Mouse (Mus musculus) urinary bladder, adult 2 months (tissue): ENCODE data around the gene Gnao1. TPM values are rescaled to one million over a fixed set of nuclear protein-coding genes. Genes with fewer than 3 reads are reported as not detected.

Experiments
- DNase-seq: peaks from one replicate; pipeline ENCODE4 v3.0.0; 2022; ENCODE audit warnings: low spot score
- polyA plus RNA-seq: library from polyadenylated mRNA; depleted of rRNA; stranded (reverse); fragments of >200 nt; gene quantifications from 2 replicates; pipeline ENCODE4 v1.2.3, GENCODE M21; 2012

The Gnao1 gene
- polyA plus RNA-seq, 1 experiment = 45.3 TPM

- no peak for DNase-seq
Observed at GRCm38 (mm10) chr8:93893556-93893955, 83.8 kb downstream of the Gnao1 start.

GRCm38 (mm10) chr8:93896841-93897551, 87.2 kb downstream of the Gnao1 start:
- DNase-seq = no peak

- no peak for DNase-seq
Observed at GRCm38 (mm10) chr8:93898570-93898969, 88.8 kb downstream of the Gnao1 start.

GRCm38 (mm10) chr8:93902040-93902439, 92.3 kb downstream of the Gnao1 start:
- DNase-seq = no peak

GRCm38 (mm10) chr8:93906961-93907360, 97.2 kb downstream of the Gnao1 start:
- DNase-seq = no peak

GRCm38 (mm10) chr8:93907987-93908441, 98.2 kb downstream of the Gnao1 start:
- no peak for DNase-seq

- DNase-seq = no peak
Observed at GRCm38 (mm10) chr8:93908546-93908945, 98.8 kb downstream of the Gnao1 start.

- DNase-seq = no peak
Observed at GRCm38 (mm10) chr8:93911715-93912555, 102.2 kb downstream of the Gnao1 start.

- DNase-seq = no peak
Observed at GRCm38 (mm10) chr8:93917859-93918421, 108.2 kb downstream of the Gnao1 start.

- no peak for DNase-seq
Observed at GRCm38 (mm10) chr8:93918580-93918979, 108.8 kb downstream of the Gnao1 start.

- DNase-seq = no peak
Observed at GRCm38 (mm10) chr8:93919422-93919821, 109.7 kb downstream of the Gnao1 start.

GRCm38 (mm10) chr8:93919916-93920589, 110.3 kb downstream of the Gnao1 start:
- DNase-seq = no peak

- no peak for DNase-seq
Observed at GRCm38 (mm10) chr8:93920590-93920948, 110.8 kb downstream of the Gnao1 start.

GRCm38 (mm10) chr8:93923897-93924334, 114.2 kb downstream of the Gnao1 start:
- no peak for DNase-seq

GRCm38 (mm10) chr8:93925513-93925912, 115.7 kb downstream of the Gnao1 start:
- no peak for DNase-seq

- DNase-seq = no peak
Observed at GRCm38 (mm10) chr8:93929233-93929632, 119.5 kb downstream of the Gnao1 start.

GRCm38 (mm10) chr8:93931336-93931735, 121.6 kb downstream of the Gnao1 start:
- no peak for DNase-seq

- DNase-seq = peak; percentile 69
Observed at GRCm38 (mm10) chr8:93932873-93933272, 123.1 kb downstream of the Gnao1 start.

GRCm38 (mm10) chr8:93933288-93933687, 123.5 kb downstream of the Gnao1 start:
- no peak for DNase-seq

- DNase-seq = no peak
Observed at GRCm38 (mm10) chr8:93938193-93938592, 128.4 kb downstream of the Gnao1 start.

- DNase-seq = no peak
Observed at GRCm38 (mm10) chr8:93940542-93941423, 131.0 kb downstream of the Gnao1 start.
